Mouse (Mus musculus) cerebellum, adult 9-11 months (tissue): ENCODE data around the gene Mocs1.
"Not testable (repeated sequence)": the region's sequence is repeated elsewhere in the genome, so short reads cannot be mapped to it uniquely, and the experiment has no call there.

ENCODE experiments used
- DNase-seq: peaks from one replicate; pipeline ENCODE4 v3.0.0; 2022

Mocs1 gene

GRCm38 (mm10) chr17:49433071-49433470 is 4.9 kb downstream of the Mocs1 start:
- DNase-seq, result no peak

GRCm38 (mm10) chr17:49434236-49434635 is 6.1 kb downstream of the Mocs1 start:
- no peak for DNase-seq

- no peak for DNase-seq
Measured at GRCm38 (mm10) chr17:49435081-49435480, 6.9 kb downstream of the Mocs1 start.

GRCm38 (mm10) chr17:49436631-49437030 is 8.5 kb downstream of the Mocs1 start:
- DNase-seq, result no peak

GRCm38 (mm10) chr17:49437306-49437705 is 9.1 kb downstream of the Mocs1 start:
- not testable (repeated sequence) for DNase-seq

GRCm38 (mm10) chr17:49438822-49439574 is 10.8 kb downstream of the Mocs1 start:
- no peak for DNase-seq

GRCm38 (mm10) chr17:49439706-49440105 is 11.5 kb downstream of the Mocs1 start:
- no peak for DNase-seq

GRCm38 (mm10) chr17:49440331-49441130 is 12.4 kb downstream of the Mocs1 start:
- no peak for DNase-seq

- DNase-seq, result peak; percentile 1
Measured at GRCm38 (mm10) chr17:49442841-49443240, 14.7 kb downstream of the Mocs1 start.

- peak; percentile 8 for DNase-seq
Measured at GRCm38 (mm10) chr17:49448570-49449229, 20.5 kb downstream of the Mocs1 start.

GRCm38 (mm10) chr17:49449230-49449608 is 21.1 kb downstream of the Mocs1 start:
- no peak for DNase-seq

- DNase-seq, result no peak
Measured at GRCm38 (mm10) chr17:49450922-49451321, 22.8 kb downstream of the Mocs1 start.

GRCm38 (mm10) chr17:49456334-49456733 is 28.2 kb downstream of the Mocs1 start:
- DNase-seq, result no peak

GRCm38 (mm10) chr17:49457833-49458232 is 29.7 kb downstream of the Mocs1 start:
- no peak for DNase-seq

GRCm38 (mm10) chr17:49458386-49458785 is 30.2 kb downstream of the Mocs1 start:
- DNase-seq, result peak; percentile 22

GRCm38 (mm10) chr17:49464884-49465283 is 36.7 kb downstream of the Mocs1 start:
- no peak for DNase-seq

GRCm38 (mm10) chr17:49468223-49468622 is 40.1 kb downstream of the Mocs1 start:
- peak; percentile 79 for DNase-seq

- no peak for DNase-seq
Measured at GRCm38 (mm10) chr17:49472626-49473025, 44.5 kb downstream of the Mocs1 start.

GRCm38 (mm10) chr17:49474051-49474450 is 45.9 kb downstream of the Mocs1 start:
- no peak for DNase-seq

- DNase-seq, result no peak
Measured at GRCm38 (mm10) chr17:49475174-49475573, 47.0 kb downstream of the Mocs1 start.

GRCm38 (mm10) chr17:49477370-49477769 is 49.2 kb downstream of the Mocs1 start:
- no peak for DNase-seq

- DNase-seq, result no peak
Measured at GRCm38 (mm10) chr17:49481876-49482275, 53.7 kb downstream of the Mocs1 start.

- no peak for DNase-seq
Measured at GRCm38 (mm10) chr17:49484435-49484834, 56.3 kb downstream of the Mocs1 start.

- no peak for DNase-seq
Measured at GRCm38 (mm10) chr17:49489098-49489497, 60.9 kb downstream of the Mocs1 start.
